Mouse (Mus musculus): ENCODE measurements around the gene Plxna3.

- TF ChIP-seq CTCF (IDR thresholded peaks at IDR 0.05; ENCODE audit: borderline replicate concordance, insufficient read depth, low read length) = no peak
- TF ChIP-seq POLR2A (IDR thresholded peaks at IDR 0.05; ENCODE audit: low read depth, low read length) = no peak
Measured at GRCm38 (mm10) chrX:74329215-74329671, 377 bp downstream of the Plxna3 start.

Measured in embryonic fibroblast, embryonic 13.5 days (primary cell).